Mouse (Mus musculus): Measurements from ENCODE around the gene Fbxo27. TPM values are rescaled to one million over a fixed set of nuclear protein-coding genes. Genes with fewer than 3 reads are reported as not detected.
A peak's percentile ranks its signal among the peaks of the same experiment; 100 is the strongest.
"Not testable (repeated sequence)": the region's sequence is repeated elsewhere in the genome, so short reads cannot be mapped to it uniquely, and the experiment has no call there.

The Fbxo27 gene
- total RNA-seq (2021): 10 to 100 TPM; 24.6 to 26.2 TPM
- long read RNA-seq, experiment 1, transcript Fbxo27-203 (5 exons, 1,948 nt): major isoform, 15 of 31 reads
- long read RNA-seq, experiment 1, partial matches to known transcripts: 9 of 31 reads
- long read RNA-seq, experiment 1, other reads (novel, unspliced or antisense): 7 of 31 reads
- long read RNA-seq, experiment 2, transcript Fbxo27-203 (5 exons, 1,948 nt): major isoform, 6 of 37 reads
- long read RNA-seq, experiment 2, partial matches to known transcripts: 14 of 37 reads
- long read RNA-seq, experiment 2, other reads (novel, unspliced or antisense): 17 of 37 reads

GRCm38 (mm10) chr7:28692545-28693320 lies at the start of gene Fbxo27:
Fbxo27 (plus strand) TSS chr7:28692849.
- H3K27ac ChIP-seq: peak within 1 kb of the TSS; percentile 93
- intact Hi-C loops (cut with DNase I): no loop called here
- H3K4me3 ChIP-seq: peak within 1 kb of the TSS; percentile 78
- peak; percentile 33 to 71 for DNase-seq (ENCODE audit: extremely low spot score in 1 of 2, low spot score in 2 of 2)
- TF ChIP-seq CTCF (IDR thresholded peaks at IDR 0.05): no peak

DNA sequence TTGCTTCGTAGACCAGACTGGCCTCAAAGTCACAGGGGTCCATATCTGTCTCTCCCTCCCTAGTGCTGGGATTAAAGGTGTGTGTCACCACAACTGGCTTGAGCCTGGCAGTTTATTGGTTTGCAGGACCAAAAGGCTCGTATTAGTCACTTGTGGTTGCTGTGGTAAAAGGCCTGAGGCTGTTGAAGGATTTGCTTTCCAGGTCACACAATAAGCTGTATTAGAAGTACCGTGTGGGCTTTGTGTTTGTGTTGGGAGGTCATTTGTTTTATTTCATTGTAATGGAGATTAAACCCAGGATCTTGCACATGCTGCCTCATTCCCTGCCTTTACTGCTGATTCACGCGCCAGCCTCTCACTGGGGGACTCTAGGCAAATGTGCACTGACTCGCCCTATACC lies 47.3 kb upstream of the Fbxo27 start:
- Histone ChIP-seq H3K4me3 (no peak overlapping the region), H3K27ac (no peak overlapping the region)
- DNase-seq (ENCODE audit: extremely low spot score in 1 of 2, low spot score in 2 of 2): no peak
- no peak for TF ChIP-seq CTCF (IDR thresholded peaks at IDR 0.05)
- intact Hi-C loops (cut with DNase I): no loop called here

GRCm38 (mm10) chr7:28645947-28646475 lies 46.6 kb upstream of the Fbxo27 start:
- H3K4me3 ChIP-seq: no peak overlapping the region
- intact Hi-C loops (cut with DNase I): no loop called here
- no peak overlapping the region for H3K27ac ChIP-seq
- no peak for DNase-seq (ENCODE audit: extremely low spot score in 1 of 2, low spot score in 2 of 2)
- TF ChIP-seq CTCF (IDR thresholded peaks at IDR 0.05): no peak

- Histone ChIP-seq H3K27ac (no peak overlapping the region), H3K4me3 (no peak overlapping the region)
- DNase-seq (ENCODE audit: extremely low spot score in 1 of 2, low spot score in 2 of 2): no peak
- TF ChIP-seq CTCF (IDR thresholded peaks at IDR 0.05): no peak
- intact Hi-C loops (cut with DNase I): no loop called here
Observed at GRCm38 (mm10) chr7:28647016-28647415, 45.6 kb upstream of the Fbxo27 start.

GRCm38 (mm10) chr7:28651157-28651556 lies 41.5 kb upstream of the Fbxo27 start:
- peak; percentile 16 for TF ChIP-seq CTCF (IDR thresholded peaks at IDR 0.05)
- intact Hi-C loops (cut with DNase I): no loop called here
- Histone ChIP-seq H3K27ac (no peak overlapping the region), H3K4me3 (no peak overlapping the region)
- DNase-seq (ENCODE audit: extremely low spot score in 1 of 2, low spot score in 2 of 2): no peak

DNA sequence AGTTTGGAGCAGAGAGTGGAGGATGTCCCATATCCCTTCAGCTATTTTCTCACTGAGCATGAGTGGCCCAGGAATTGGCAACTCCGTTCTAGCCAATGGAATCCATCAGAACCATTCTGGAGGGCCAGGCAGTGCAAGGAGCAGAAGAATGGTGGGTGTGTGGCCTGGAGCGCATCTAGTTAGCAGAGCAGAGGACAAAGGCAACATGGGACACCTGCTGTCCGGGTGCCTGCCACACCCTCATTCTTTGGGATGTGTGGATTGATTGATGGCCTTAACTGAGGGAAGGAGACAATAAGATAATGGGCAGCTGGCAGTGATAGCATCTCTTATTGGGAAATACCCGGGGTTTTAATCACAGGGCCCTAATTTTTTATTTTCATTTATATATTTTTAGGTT lies 36.2 kb upstream of the Fbxo27 start:
- Histone ChIP-seq H3K27ac (no peak overlapping the region), H3K4me3 (no peak overlapping the region)
- intact Hi-C loops (cut with DNase I): no loop called here
- TF ChIP-seq CTCF (IDR thresholded peaks at IDR 0.05): no peak
- DNase-seq (ENCODE audit: extremely low spot score in 1 of 2, low spot score in 2 of 2): no peak

GRCm38 (mm10) chr7:28665620-28666579 lies 26.7 kb upstream of the Fbxo27 start:
- no peak for DNase-seq (ENCODE audit: extremely low spot score in 1 of 2, low spot score in 2 of 2)
- intact Hi-C loops (cut with DNase I): no loop called here
- TF ChIP-seq CTCF (IDR thresholded peaks at IDR 0.05): no peak
- Histone ChIP-seq H3K27ac (no peak overlapping the region), H3K4me3 (no peak overlapping the region)

- intact Hi-C loops (cut with DNase I): no loop called here
- Histone ChIP-seq H3K27ac (no peak overlapping the region), H3K4me3 (no peak overlapping the region)
- TF ChIP-seq CTCF (IDR thresholded peaks at IDR 0.05): no peak
- DNase-seq (ENCODE audit: extremely low spot score in 1 of 2, low spot score in 2 of 2): no peak
Observed at GRCm38 (mm10) chr7:28671172-28671571, 21.5 kb upstream of the Fbxo27 start.

DNA sequence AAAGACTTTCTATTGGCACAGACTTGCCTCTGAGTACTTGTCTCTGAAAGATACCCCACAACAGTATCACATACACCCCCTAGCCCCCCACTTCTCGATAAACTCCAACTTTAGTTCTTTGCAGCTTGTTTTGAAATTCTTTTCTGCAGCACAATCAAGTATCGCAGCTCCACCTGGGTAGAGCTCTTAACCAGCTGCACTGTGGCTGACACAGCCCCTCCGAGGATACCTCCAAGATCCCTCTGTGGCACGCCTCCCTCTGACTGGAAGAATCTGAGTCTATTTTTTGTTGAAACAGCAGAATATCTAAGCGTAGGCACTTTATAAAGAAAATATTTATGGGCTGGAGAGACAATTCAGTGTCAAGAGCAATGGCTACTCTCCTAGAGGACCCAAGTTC lies 20.4 kb upstream of the Fbxo27 start:
- no peak overlapping the region for H3K27ac ChIP-seq
- H3K4me3 ChIP-seq: no peak overlapping the region
- DNase-seq (ENCODE audit: extremely low spot score in 1 of 2, low spot score in 2 of 2): no peak
- intact Hi-C loops (cut with DNase I): no loop called here
- TF ChIP-seq CTCF (IDR thresholded peaks at IDR 0.05): no peak

DNA sequence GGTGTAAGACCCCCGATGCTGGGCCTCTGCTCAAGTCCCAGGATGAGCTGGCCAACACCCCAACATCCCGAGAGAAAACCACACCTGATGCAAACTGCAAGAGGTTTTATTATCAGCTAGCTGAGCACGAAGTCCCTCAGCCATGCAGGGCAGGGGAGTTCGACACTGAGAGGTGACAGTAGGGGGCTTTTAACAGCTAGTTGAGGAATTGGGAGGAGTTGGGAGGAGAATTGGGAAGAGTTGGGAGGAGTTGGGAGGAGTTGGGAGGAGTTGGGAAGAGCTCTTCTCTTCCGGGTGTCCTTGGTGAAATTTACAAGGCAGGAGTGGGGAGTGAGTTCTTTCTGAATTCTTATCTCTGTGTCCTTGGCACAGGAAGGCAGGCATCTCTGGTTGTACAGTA lies 19.9 kb upstream of the Fbxo27 start:
- H3K27ac ChIP-seq; intact Hi-C loops (cut with DNase I); DNase-seq (ENCODE audit: extremely low spot score in 1 of 2, low spot score in 2 of 2); H3K4me3 ChIP-seq: not testable (repeated sequence)

DNA sequence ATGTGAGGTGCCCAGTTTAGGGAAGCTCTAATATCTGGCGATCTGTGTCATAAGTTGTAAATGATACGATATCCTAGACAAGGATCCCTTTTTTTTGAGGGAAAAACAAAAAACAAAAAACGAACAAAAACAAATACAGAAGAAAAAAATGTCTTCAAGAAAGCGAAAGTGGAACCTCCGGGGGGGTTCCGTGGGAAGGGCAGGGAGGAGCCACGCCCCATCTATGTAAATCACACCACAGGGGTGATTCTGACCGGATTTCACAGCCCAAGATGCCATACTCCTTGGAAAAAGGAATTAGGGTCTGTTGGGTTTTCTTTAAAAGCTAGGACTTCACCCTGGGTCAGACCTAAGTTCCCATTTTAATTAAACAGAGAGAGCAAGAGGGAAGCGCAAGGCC lies 17.7 kb upstream of the Fbxo27 start:
- intact Hi-C loops (cut with DNase I): no loop called here
- H3K4me3 ChIP-seq: no peak overlapping the region
- no peak for DNase-seq (ENCODE audit: extremely low spot score in 1 of 2, low spot score in 2 of 2)
- TF ChIP-seq CTCF (IDR thresholded peaks at IDR 0.05): no peak
- H3K27ac ChIP-seq: no peak overlapping the region

Data from left cerebral cortex, adult 2 months (tissue).